Mouse (Mus musculus): ENCODE results near the gene Adgrf1. TPM values are rescaled to one million over a fixed set of nuclear protein-coding genes. Genes with fewer than 3 reads are reported as not detected.

Gene Adgrf1
- polyA plus RNA-seq, 1 experiment, result not detected

DNA sequence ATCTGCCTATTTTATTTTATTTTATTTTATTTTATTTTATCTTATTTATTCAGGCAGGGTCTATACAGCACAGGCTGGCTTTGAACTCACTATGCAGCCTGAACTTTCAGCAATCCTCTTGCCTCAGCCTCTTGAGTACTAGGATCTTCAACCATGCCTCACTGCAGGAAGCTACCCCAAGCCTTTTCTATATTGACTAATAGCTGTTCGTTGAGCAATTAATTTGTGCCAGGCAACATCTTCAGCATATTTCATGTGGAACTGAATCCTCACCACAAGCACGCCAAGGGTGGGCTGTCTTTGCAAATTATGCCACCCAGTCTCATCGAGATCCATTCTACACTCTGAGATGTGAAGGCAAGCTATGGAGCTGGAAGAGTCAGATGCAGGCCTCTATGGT is 22.9 kb upstream of the Adgrf1 start:
- Histone ChIP-seq H3K9me3 (peaks cover 7% of the 10 kb centered on the region; the same call in 1 of the 2 replicates), H3K36me3 (replicated peaks; ENCODE audit: low read length) (no peaks in the 10 kb centered on the region), H3K27me3 (replicated peaks) (no peaks in the 10 kb centered on the region), H3K4me3 (replicated peaks) (no peak overlapping the region), H3K4me1 (no peaks in the 10 kb centered on the region)
- no peak for TF ChIP-seq GATA1 (IDR thresholded peaks at IDR 0.05; ENCODE audit: borderline replicate concordance, low read length)
- TF ChIP-seq FLI1 (IDR thresholded peaks at IDR 0.05; ENCODE audit: low read length), result no peak

GRCm38 (mm10) chr17:43249645-43250044 is 20.5 kb upstream of the Adgrf1 start:
- TF ChIP-seq FLI1 (IDR thresholded peaks at IDR 0.05; ENCODE audit: low read length), result no peak
- no peak for TF ChIP-seq GATA1 (IDR thresholded peaks at IDR 0.05; ENCODE audit: borderline replicate concordance, low read length)
- no peaks in the 10 kb centered on the region for H3K4me1 ChIP-seq
- H3K36me3 ChIP-seq (replicated peaks; ENCODE audit: low read length), result no peaks in the 10 kb centered on the region
- H3K27me3 ChIP-seq (replicated peaks), result no peaks in the 10 kb centered on the region
- H3K9me3 ChIP-seq, result peaks cover 5% of the 10 kb centered on the region; the same call in 1 of the 2 replicates
- no peak overlapping the region for H3K4me3 ChIP-seq (replicated peaks)

GRCm38 (mm10) chr17:43251249-43252125 is 18.6 kb upstream of the Adgrf1 start:
- H3K36me3 ChIP-seq (replicated peaks; ENCODE audit: low read length), result no peaks in the 10 kb centered on the region
- no peaks in the 10 kb centered on the region for H3K9me3 ChIP-seq
- no peak for TF ChIP-seq FLI1 (IDR thresholded peaks at IDR 0.05; ENCODE audit: low read length)
- no peak for TF ChIP-seq GATA1 (IDR thresholded peaks at IDR 0.05; ENCODE audit: borderline replicate concordance, low read length)

GRCm38 (mm10) chr17:43252846-43253245 is 17.3 kb upstream of the Adgrf1 start:
- Histone ChIP-seq H3K4me1 (no peaks in the 10 kb centered on the region), H3K27me3 (replicated peaks) (no peaks in the 10 kb centered on the region), H3K36me3 (replicated peaks; ENCODE audit: low read length) (no peaks in the 10 kb centered on the region), H3K9me3 (no peaks in the 10 kb centered on the region), H3K4me3 (replicated peaks) (no peak overlapping the region)
- TF ChIP-seq GATA1 (IDR thresholded peaks at IDR 0.05; ENCODE audit: borderline replicate concordance, low read length) (no peak), FLI1 (IDR thresholded peaks at IDR 0.05; ENCODE audit: low read length) (no peak)

More at GRCm38 (mm10) chr17:43251249-43252125, 18.6 kb upstream of the Adgrf1 start:
- Histone ChIP-seq H3K4me3 (replicated peaks) (no peak overlapping the region), H3K4me1 (no peaks in the 10 kb centered on the region), H3K27me3 (replicated peaks) (no peaks in the 10 kb centered on the region)

DNA sequence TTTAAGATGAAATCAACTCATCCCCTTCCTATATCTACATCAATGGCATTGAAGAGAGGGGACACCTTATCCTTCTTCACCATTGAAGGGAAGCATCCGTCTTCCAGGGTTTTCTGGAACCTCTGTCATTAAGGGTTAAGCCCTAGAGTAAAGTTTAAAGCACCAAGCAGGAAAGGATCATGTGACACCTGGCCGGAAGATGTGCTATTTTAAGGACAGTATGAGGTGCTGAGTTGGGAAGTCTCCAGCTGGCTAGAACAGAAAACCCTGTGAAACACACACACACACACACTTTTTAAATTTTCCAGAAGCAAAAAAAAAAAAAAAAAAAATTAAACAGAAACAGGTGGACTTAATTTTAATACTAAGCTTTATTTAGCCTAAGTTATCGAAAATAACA is 15.9 kb upstream of the Adgrf1 start:
- no peaks in the 10 kb centered on the region for H3K9me3 ChIP-seq
- no peaks in the 10 kb centered on the region for H3K36me3 ChIP-seq (replicated peaks; ENCODE audit: low read length)
- no peaks in the 10 kb centered on the region for H3K4me1 ChIP-seq
- no peaks in the 10 kb centered on the region for H3K27me3 ChIP-seq (replicated peaks)
- no peak overlapping the region for H3K4me3 ChIP-seq (replicated peaks)
- TF ChIP-seq GATA1 (IDR thresholded peaks at IDR 0.05; ENCODE audit: borderline replicate concordance, low read length) (no peak), FLI1 (IDR thresholded peaks at IDR 0.05; ENCODE audit: low read length) (no peak)

- Histone ChIP-seq H3K9me3 (0 out of 2 replicates have a peak, but pooled peaks cover 3% of the 10 kb centered on the region), H3K4me1 (no peaks in the 10 kb centered on the region; the same call in 1 of the 2 replicates), H3K4me3 (replicated peaks) (peak overlapping the region; percentile 50), H3K36me3 (replicated peaks; ENCODE audit: low read length) (no peaks in the 10 kb centered on the region), H3K27me3 (replicated peaks) (no peaks in the 10 kb centered on the region)
- TF ChIP-seq GATA1 (IDR thresholded peaks at IDR 0.05; ENCODE audit: borderline replicate concordance, low read length), result no peak
- TF ChIP-seq FLI1 (IDR thresholded peaks at IDR 0.05; ENCODE audit: low read length), result no peak
Observed at GRCm38 (mm10) chr17:43256536-43257135, 13.5 kb upstream of the Adgrf1 start.

GRCm38 (mm10) chr17:43257699-43258098 is 12.4 kb upstream of the Adgrf1 start:
- H3K9me3 ChIP-seq, result peaks cover 13% of the 10 kb centered on the region

GRCm38 (mm10) chr17:43261937-43262336 is 8.2 kb upstream of the Adgrf1 start:
- Histone ChIP-seq H3K4me1 (peaks cover 15% of the 10 kb centered on the region), H3K36me3 (replicated peaks; ENCODE audit: low read length) (peaks cover 4% of the 10 kb centered on the region), H3K27me3 (replicated peaks) (no peaks in the 10 kb centered on the region), H3K4me3 (replicated peaks) (peak overlapping the region; percentile 13), H3K9me3 (peaks cover 35% of the 10 kb centered on the region)
- TF ChIP-seq GATA1 (IDR thresholded peaks at IDR 0.05; ENCODE audit: borderline replicate concordance, low read length), result no peak
- TF ChIP-seq FLI1 (IDR thresholded peaks at IDR 0.05; ENCODE audit: low read length), result no peak

More at GRCm38 (mm10) chr17:43257699-43258098, 12.4 kb upstream of the Adgrf1 start:
- Histone ChIP-seq H3K4me1 (peaks cover 7% of the 10 kb centered on the region), H3K36me3 (replicated peaks; ENCODE audit: low read length) (no peaks in the 10 kb centered on the region), H3K27me3 (replicated peaks) (no peaks in the 10 kb centered on the region), H3K4me3 (replicated peaks) (no peak overlapping the region)
- TF ChIP-seq FLI1 (IDR thresholded peaks at IDR 0.05; ENCODE audit: low read length), result no peak
- TF ChIP-seq GATA1 (IDR thresholded peaks at IDR 0.05; ENCODE audit: borderline replicate concordance, low read length), result no peak

GRCm38 (mm10) chr17:43264739-43265138 is 5.4 kb upstream of the Adgrf1 start:
- Histone ChIP-seq H3K4me3 (replicated peaks) (no peak overlapping the region), H3K4me1 (peaks cover 27% of the 10 kb centered on the region), H3K36me3 (replicated peaks; ENCODE audit: low read length) (peaks cover 4% of the 10 kb centered on the region), H3K27me3 (replicated peaks) (no peaks in the 10 kb centered on the region), H3K9me3 (peaks cover 40% of the 10 kb centered on the region)
- TF ChIP-seq GATA1 (IDR thresholded peaks at IDR 0.05; ENCODE audit: borderline replicate concordance, low read length), result no peak
- TF ChIP-seq FLI1 (IDR thresholded peaks at IDR 0.05; ENCODE audit: low read length), result no peak

All from megakaryocyte, embryonic 14.5 days (primary cell).